Mouse (Mus musculus) brain, embryonic 14.5 days (tissue): ENCODE data around the gene Iqsec1.

Experiments used
- CTCF ChIP-seq: fragments of 200-500 bp; IDR thresholded peaks from 2 replicates; pipeline ENCODE4 v1.5.1; 2012; ENCODE audit warnings: inconsistent platforms, mild to moderate bottlenecking, moderate library complexity, borderline replicate concordance; ENCODE audit not compliant: insufficient read depth, insufficient read length; ENCODE audit errors: extremely low read depth
- POLR2A ChIP-seq: fragments of 200-500 bp; IDR thresholded peaks from 2 replicates; pipeline ENCODE4 v1.6.1; 2012; ENCODE audit warnings: mild to moderate bottlenecking, inconsistent platforms, borderline replicate concordance; ENCODE audit not compliant: poor library complexity, insufficient read depth, insufficient read length, severe bottlenecking; ENCODE audit errors: extremely low read depth

DNA sequence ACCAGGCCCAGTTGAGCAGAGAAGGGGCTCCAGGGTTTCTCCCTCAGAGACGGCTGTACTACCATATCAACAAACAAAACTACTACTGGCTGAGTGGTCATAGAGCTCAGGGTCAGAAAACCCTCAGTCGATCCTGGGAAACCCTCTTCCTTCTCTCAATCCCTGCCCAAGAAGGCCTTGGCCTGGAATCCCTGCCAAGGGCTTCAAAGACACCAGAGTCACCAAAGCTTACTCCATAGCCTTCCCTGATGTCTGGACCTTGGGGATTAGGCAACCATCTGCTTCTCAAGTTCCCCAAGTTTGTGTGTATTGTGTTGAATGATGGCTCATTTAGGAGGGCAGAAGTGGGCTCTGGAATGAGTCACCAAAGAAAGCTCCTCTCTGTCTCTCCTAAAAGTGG, 296.6 kb downstream of the Iqsec1 start:
- TF ChIP-seq CTCF (no peak), POLR2A (no peak)
